Mouse (Mus musculus) C2C12 (cell line): ENCODE measurements around the gene Il17f. TPM values are rescaled to one million over a fixed set of nuclear protein-coding genes. Genes with fewer than 3 reads are reported as not detected.

Experiments
- H3K27me3 ChIP-seq: one replicate; pipeline ENCODE4 v1.6.1; 2011; ENCODE audit not compliant: control insufficient read depth, insufficient read depth, insufficient read length
- H3K36me3 ChIP-seq: one replicate; pipeline ENCODE4 v1.6.1; 2011; ENCODE audit not compliant: control insufficient read depth, insufficient read depth
- H3K4me3 ChIP-seq: one replicate; pipeline ENCODE4 v1.5.1; 2011; ENCODE audit warnings: mild to moderate bottlenecking, control low read depth; ENCODE audit not compliant: poor library complexity, insufficient read depth, severe bottlenecking
- H3K79me2 ChIP-seq: one replicate; pipeline ENCODE4 v1.6.1; 2011; ENCODE audit not compliant: control insufficient read depth, insufficient read depth
- H3K79me3 ChIP-seq: one replicate; pipeline ENCODE4 v1.6.1; 2011; ENCODE audit warnings: low read depth, control low read depth
- H3ac ChIP-seq: one replicate; pipeline ENCODE3; 2011; ENCODE audit warnings: low read depth; ENCODE audit not compliant: control insufficient read depth, insufficient read length
- CEBPB ChIP-seq: IDR thresholded peaks from one replicate; pipeline ENCODE4 v1.6.1; 2011; ENCODE audit warnings: low read depth, mild to moderate bottlenecking, control low read depth, moderate library complexity
- CTCF ChIP-seq: IDR thresholded peaks from one replicate; pipeline ENCODE4 v1.5.1; 2011; ENCODE audit not compliant: control insufficient read depth, insufficient read depth, insufficient read length
- FOSL1 ChIP-seq: IDR thresholded peaks from one replicate; pipeline ENCODE4 v1.8.0; 2011; ENCODE audit warnings: mild to moderate bottlenecking, low read length; ENCODE audit not compliant: poor library complexity, insufficient read depth, severe bottlenecking
- MAX ChIP-seq: IDR thresholded peaks from one replicate; pipeline ENCODE4 v1.6.1; 2011; ENCODE audit warnings: mild to moderate bottlenecking, control low read depth
- MYOD1 ChIP-seq: IDR thresholded peaks from one replicate; pipeline ENCODE4 v1.6.1; 2011; ENCODE audit warnings: low read depth; ENCODE audit not compliant: control insufficient read depth, insufficient read length
- MYOG ChIP-seq: IDR thresholded peaks from one replicate; pipeline ENCODE4 v1.6.1; 2011; ENCODE audit not compliant: control insufficient read depth, insufficient read length; ENCODE audit errors: extremely low read depth
- USF1 ChIP-seq: IDR thresholded peaks from one replicate; pipeline ENCODE4 v1.6.1; 2011; ENCODE audit warnings: low read depth, mild to moderate bottlenecking, control low read depth, moderate library complexity
- polyA plus RNA-seq: library from polyadenylated mRNA; unstranded; fragments of >200 nt; fragmentation: generic; extraction: Trizol; gene quantifications from one replicate; pipeline ENCODE4 v1.2.1, GENCODE M21; 2012; ENCODE audit warnings: missing spikeins

Gene Il17f
- polyA plus RNA-seq, 1 experiment, result not detected

DNA sequence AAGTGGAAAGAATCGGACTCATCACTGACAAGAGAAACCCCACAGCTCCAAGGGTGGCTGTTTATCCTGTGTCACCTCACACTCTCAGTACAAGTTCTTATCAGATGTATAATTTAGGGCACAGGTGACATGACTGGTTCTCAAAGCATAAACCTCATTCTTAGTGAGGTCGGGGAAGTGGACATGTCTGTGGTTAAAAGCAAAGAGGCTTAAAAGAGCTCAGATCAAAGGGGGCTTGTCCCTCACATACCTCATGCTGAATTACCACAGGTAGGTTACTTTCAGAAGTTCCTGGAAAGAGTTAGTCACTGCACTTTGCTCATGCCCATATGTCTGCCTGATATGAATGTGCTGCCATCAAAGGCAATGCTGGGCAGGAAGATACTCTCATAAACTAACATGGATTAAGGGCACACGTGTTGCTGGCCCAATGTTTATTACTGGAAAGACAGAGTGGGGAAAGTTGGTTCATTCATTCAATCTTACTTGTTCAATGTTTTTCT is 49.9 kb downstream of the Il17f start:
- no peaks in the 10 kb centered on the region for H3K36me3 ChIP-seq
- H3K4me3 ChIP-seq, result no peak overlapping the region
- H3K79me2 ChIP-seq, result no peaks in the 10 kb centered on the region
- peaks cover 3% of the 10 kb centered on the region for H3K27me3 ChIP-seq
- no peak overlapping the region for H3ac ChIP-seq
- TF ChIP-seq MYOG (no peak), FOSL1 (no peak), USF1 (no peak), MYOD1 (no peak), MAX (no peak), CTCF (no peak), CEBPB (no peak)
- no peaks in the 10 kb centered on the region for H3K79me3 ChIP-seq

DNA sequence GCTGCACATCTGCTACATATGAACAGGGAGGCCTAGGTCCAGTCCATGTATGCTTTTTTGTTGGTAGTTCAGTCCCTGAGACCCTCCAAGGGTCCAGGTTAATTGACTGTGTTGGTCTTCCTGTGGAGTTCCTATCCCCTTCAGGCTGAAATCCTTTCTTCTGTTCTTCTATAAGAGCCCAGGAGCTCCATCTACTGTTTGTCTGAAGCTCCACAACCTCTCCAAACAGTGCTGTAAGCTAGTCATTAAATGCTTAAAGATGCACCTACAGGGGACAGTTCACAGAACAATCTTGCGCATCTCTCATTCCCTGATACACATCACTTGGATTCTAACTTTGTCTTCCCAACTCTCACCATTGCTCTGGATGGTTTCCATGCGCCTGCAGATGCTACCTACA is 51.9 kb downstream of the Il17f start:
- no peak for TF ChIP-seq MYOG
- no peak for TF ChIP-seq CTCF
- no peak for TF ChIP-seq FOSL1
- TF ChIP-seq MYOD1, result no peak
- TF ChIP-seq USF1, result no peak
- no peak for TF ChIP-seq CEBPB
- TF ChIP-seq MAX, result no peak
- no peak overlapping the region for H3K4me3 ChIP-seq
- no peak overlapping the region for H3ac ChIP-seq
- H3K79me3 ChIP-seq, result no peaks in the 10 kb centered on the region
- H3K79me2 ChIP-seq, result no peaks in the 10 kb centered on the region
- no peaks in the 10 kb centered on the region for H3K36me3 ChIP-seq
- peaks cover 3% of the 10 kb centered on the region for H3K27me3 ChIP-seq

DNA sequence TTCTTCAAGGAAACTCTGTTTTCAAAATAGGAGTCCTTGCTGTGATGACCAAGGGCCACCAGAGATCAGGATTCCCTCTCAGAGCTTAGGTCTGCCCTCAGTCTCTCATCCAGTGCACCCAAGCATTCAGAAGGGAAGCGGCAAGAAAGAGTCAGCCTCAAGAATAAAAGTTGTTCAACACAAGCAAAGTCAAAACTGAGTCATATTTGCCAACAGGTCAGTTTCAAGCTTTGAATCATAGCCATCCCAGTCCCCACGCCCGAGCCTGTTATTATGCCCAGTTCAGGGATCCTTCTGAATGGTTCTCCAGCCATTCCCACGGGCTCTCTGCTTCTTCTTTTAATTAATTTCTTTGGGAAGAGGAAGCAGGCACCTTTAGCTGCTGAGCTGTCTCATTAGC is 53.8 kb downstream of the Il17f start:
- no peak for TF ChIP-seq CEBPB
- TF ChIP-seq FOSL1, result no peak
- TF ChIP-seq USF1, result no peak
- no peak for TF ChIP-seq CTCF
- Histone ChIP-seq H3ac (no peak overlapping the region), H3K79me2 (no peaks in the 10 kb centered on the region), H3K79me3 (no peaks in the 10 kb centered on the region), H3K4me3 (no peak overlapping the region), H3K27me3 (peaks cover 3% of the 10 kb centered on the region), H3K36me3 (no peaks in the 10 kb centered on the region)

DNA sequence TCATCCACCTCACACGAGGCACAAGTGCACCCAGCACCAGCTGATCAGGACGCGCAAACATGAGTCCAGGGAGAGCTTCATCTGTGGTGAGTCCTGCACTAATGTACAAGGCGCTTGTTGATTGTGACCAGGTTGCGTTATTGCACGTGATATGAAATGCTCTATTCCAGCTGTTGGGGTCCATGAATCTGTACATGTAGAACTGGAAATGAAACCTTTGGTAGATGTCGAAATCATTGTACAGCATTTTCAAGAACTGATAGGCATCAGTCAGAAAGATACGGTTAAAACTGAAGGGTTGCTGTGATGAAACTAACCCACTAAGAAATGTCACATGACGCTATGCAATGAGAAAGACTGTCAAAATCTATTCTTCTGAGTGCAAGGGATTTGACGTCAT is 59.5 kb downstream of the Il17f start, which contains the start of gene Il17a:
Gene Il17a (plus strand): TSS at position 3 of the 400 bp plus-strand sequence.
- H3K36me3 ChIP-seq, result no peaks in the 10 kb centered on the region
- H3K79me2 ChIP-seq, result no peaks in the 10 kb centered on the region
- TF ChIP-seq MYOD1 (no peak), CEBPB (no peak), MAX (no peak), CTCF (no peak), USF1 (no peak), MYOG (no peak), FOSL1 (no peak)
- H3K79me3 ChIP-seq, result no peaks in the 10 kb centered on the region
- H3K4me3 ChIP-seq, result no peak within 1 kb of the TSS
- peaks cover 3% of the 10 kb centered on the region for H3K27me3 ChIP-seq
- H3ac ChIP-seq, result no peak within 1 kb of the TSS

Other genes starting within 250 kb of the Il17f start
- gene Pkhd1, start 172.6 kb downstream of the Il17f start, polyA plus RNA-seq, result not detected
- not detected for gene Il17a, start 59.7 kb downstream of the Il17f start, polyA plus RNA-seq
- gene Mcm3, start 29.7 kb upstream of the Il17f start, polyA plus RNA-seq, result 126 TPM
- gene Paqr8, start 100.0 kb upstream of the Il17f start, polyA plus RNA-seq, result 1.5 TPM
- gene Efhc1, start 161.0 kb upstream of the Il17f start, polyA plus RNA-seq, result 0.09 TPM